Mouse (Mus musculus): Measurements from ENCODE around the gene Olfr1219.

The Olfr1219 gene

DNA sequence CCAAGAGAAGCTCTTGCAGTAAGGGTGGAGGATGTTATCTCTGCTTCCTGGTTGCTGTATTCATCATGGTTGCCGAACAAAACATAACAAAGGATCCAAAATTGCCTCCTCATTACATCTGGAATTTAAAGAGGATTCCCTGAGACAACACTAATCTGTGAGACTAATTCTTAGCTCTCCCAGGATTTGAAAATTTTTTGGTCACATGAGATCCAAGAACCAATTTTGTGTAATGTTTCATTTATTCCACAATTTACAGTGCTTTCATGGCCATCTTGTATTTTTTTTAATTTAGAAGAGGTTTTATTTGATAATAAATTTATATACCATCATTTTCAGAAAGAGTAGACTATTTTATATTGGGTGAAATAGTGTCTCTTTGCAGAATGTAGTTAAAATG, at the start of gene Olfr1219:
TSS of gene Olfr1219 (minus strand) at position 101 of the 400 bp plus-strand sequence.
- DNase-seq (ENCODE audit: low spot score in 2 of 2): no peak

DNA sequence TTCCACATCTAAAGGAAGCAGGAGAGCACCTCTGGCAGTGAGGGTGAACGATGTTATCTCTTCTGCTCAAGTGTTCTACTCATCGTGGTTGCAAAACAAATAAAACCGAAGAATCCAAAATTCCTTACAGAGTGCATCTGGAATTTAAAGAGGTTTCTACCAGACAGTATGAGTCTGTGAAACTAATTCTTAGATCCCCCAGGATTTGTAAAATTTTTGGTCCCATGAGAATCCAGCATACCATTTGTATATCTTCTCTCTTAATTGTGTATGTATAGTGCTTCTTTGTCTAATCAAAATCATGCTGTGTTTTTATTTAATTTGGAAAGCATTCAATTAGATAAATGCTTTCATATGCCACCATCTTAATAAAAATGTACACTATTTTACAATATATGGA, 49.6 kb upstream of the Olfr1219 start, which contains the start of gene Olfr1222:
TSS of gene Olfr1222 (minus strand) at position 101 of the 400 bp plus-strand sequence.
- no peak for DNase-seq (ENCODE audit: low spot score in 2 of 2)

DNA sequence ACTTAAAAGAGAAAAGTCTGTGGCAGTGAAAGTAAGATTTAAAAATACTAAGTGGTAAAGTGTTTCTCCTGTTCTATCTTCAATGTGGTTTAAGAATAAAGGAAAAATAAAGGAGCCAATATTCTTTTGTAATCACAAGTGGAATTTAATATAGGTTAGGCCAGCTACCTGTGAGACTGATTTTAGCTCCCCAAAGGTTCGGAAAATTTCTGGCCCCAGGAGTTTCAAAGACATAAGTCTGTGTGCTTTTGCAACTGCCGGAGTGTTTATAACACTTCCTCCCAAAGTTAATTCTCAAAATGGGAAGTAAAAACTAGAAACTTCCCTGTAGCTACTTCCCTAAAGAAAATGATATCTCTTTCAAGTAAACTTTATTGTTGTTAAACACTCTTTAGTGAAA, 33.9 kb upstream of the Olfr1219 start, which contains the start of gene Olfr1221:
TSS of gene Olfr1221 (minus strand) at position 101 of the 400 bp plus-strand sequence.
- DNase-seq (ENCODE audit: low spot score in 2 of 2): no peak

DNA sequence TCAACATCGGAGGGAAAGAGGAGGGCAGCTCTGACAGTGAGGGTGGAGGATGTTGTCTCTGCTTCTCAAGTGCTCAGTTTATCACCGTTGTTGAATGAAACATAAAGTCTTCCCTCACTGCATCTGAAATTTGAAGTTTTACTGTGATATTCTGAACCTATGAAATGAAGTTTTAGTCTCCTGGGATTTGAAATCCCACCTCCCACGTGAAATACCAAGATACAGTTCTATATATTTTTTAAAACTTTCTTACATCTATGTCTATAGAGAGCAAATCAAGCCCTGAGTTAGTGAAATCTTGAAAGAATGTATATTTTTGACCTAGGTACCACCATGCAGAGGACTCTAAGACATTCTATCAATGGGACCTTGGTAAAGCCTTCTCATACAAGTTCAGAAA, 23.4 kb upstream of the Olfr1219 start, which contains the start of gene Olfr1220:
TSS of gene Olfr1220 (minus strand) at position 101 of the 400 bp plus-strand sequence.
- DNase-seq (ENCODE audit: low spot score in 2 of 2): no peak

DNA sequence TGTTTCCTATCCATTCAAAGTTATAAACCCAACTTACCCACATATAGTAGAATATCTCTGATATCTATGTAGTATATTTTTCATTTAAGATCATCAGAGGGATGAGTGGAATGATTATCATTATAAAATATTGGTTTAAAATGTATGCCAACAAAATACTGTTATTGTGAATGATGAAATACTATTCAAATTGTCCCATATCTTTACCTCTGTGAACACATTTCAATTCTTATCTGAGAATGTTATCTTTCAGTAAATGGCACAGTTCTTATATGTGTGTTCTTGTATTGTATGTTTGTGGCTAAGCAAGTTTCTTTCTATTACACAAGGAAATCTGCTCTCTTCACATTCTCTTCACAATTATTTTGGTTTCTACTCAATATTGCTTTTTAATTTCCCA, 22.3 kb upstream of the Olfr1219 start:
- DNase-seq (ENCODE audit: low spot score in 2 of 2): no peak

DNA sequence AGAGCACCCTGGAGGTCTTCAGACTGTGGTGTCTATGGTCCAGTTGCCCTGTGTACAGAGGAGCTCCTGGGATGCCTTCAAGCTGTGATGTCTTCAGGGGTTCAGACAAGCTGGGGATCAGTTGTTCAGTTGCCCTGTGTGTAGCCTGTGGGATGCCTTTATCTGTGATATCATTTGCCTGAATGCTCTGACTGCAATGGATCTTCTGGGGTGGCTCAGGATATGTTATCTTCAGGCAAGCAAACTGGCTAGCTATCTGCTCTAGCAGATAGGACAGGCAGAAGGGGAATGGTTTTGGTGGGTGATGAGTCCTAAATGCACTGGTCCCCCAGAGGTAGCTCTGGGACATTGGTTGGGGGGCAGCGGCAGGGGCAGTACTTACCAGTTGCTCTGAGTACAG, 10.5 kb upstream of the Olfr1219 start:
- DNase-seq (ENCODE audit: low spot score in 2 of 2): no peak

DNA sequence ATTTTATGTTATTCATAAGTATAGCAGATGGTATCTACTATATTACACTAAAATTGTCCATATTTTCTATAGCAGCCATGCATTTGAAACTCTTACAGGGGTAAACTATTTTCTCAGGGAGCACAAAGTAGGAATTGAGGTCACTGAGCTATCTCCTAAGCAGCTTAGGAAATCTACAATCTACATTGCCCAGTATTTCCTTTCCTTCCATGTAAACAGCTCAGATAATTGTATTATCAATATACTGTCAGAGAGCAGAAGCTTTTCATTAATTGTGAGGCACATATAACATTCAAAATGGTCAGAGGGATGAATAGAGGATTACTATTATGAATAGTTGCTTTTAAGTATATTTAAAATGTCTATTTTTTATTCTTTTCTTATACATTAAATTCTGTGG, 1.8 kb downstream of the Olfr1219 start:
- DNase-seq (ENCODE audit: low spot score in 2 of 2): no peak

DNA sequence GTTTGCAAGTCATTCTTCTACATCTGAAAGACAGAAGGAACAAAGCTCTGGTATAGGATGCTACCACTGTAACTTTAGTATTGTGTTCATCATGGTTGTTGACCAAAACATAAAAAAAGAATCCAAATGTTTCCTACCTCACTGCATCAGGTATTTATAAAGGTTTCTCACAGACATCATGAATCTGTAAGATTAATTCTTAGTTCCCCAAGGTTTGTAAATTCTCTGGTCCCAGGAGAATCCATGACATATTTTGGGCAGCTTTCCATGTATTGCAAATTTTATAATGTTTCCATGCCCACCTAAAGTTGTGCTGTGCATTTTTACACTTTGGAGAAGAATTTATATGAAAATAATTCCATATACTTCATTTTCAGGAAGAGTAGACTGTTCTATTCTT, 22.2 kb downstream of the Olfr1219 start, which contains the start of gene Olfr1218:
TSS of gene Olfr1218 (minus strand) at position 101 of the 400 bp plus-strand sequence.
- no peak for DNase-seq (ENCODE audit: low spot score in 2 of 2)

DNA sequence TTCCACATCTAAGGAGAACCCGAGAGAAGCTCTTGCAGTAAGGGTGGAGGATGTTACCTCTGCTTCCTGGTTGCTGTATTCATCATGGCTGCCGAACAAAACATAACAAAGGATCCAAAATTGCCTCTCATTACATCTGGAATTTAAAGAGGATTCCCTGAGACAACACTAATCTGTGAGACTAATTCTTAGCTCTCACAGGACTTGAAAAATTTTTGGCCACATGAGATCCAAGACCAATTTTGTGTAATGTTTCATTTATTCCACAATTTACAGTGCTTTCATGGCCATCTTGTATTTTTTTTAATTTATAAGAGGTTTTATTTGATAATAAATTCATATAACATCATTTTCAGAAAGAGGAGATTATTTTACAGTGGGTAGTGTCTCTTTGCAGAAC, 51.3 kb downstream of the Olfr1219 start, which contains the start of gene Olfr1217:
TSS of gene Olfr1217 (minus strand) at position 101 of the 400 bp plus-strand sequence.
- DNase-seq (ENCODE audit: low spot score in 2 of 2): no peak
